Mouse (Mus musculus) MEL (cell line): ENCODE results near the gene Trappc12.

Source experiments
- KAT2A ChIP-seq: conservative IDR thresholded peaks from 2 replicates; pipeline ENCODE4 v1.6.1; 2012; ENCODE audit warnings: low read depth, low read length, improper control_type of control experiment, inconsistent platforms
- MXI1 ChIP-seq: IDR thresholded peaks from 2 replicates; pipeline ENCODE4 v1.6.1; 2011; ENCODE audit warnings: mild to moderate bottlenecking, low read depth, low read length, improper control_type of control experiment

- TF ChIP-seq KAT2A (no peak), MXI1 (no peak)
Measured at GRCm38 (mm10) chr12:28699086-28699485, 51.2 kb downstream of the Trappc12 start.
